Mouse (Mus musculus): Measurements from ENCODE around the gene Ttf2.

DNA sequence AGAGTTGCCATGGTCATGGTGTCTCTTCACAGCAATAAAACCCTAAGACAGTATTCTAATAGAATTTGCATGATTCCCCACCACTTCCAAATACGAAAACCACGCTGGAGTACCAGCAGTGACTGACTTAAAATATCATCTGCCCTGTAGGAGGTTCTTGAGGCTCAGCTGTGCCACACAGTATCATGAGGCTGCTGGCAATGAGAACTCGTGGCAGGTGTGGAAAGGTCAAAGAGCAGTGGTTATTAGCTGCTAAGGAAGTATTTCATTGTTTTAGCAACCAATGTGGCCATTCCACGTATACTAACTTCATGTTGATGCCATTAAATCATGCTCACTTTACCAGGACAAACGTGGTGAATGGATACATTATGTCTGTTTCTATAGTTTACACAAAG lies 41.7 kb upstream of the Ttf2 start:
- TF ChIP-seq CTCF (IDR thresholded peaks at IDR 0.05) (no peak), EP300 (IDR thresholded peaks at IDR 0.05) (no peak)
